Mouse (Mus musculus) neutrophil, adult 5-6 weeks (primary cell): ENCODE measurements around the gene Tsc22d3. TPM values are rescaled to one million over a fixed set of nuclear protein-coding genes. Genes with fewer than 3 reads are reported as not detected.
"Not testable (repeated sequence)": the region's sequence is repeated elsewhere in the genome, so short reads cannot be mapped to it uniquely, and the experiment has no call there.

ENCODE experiments used
- ATAC-seq: fragments of 151-379, 151-347 bp; 2 replicates; pipeline ENCODE4 v1.8.0; 2017; ENCODE audit warnings: mild to moderate bottlenecking, moderate TSS enrichment; ENCODE audit not compliant: insufficient number of reproducible peaks, poor library complexity, low FRiP score, severe bottlenecking; ENCODE audit errors: extremely low read depth
- total RNA-seq: library from RNA; stranded (forward); fragments of 200-1000 nt; gene quantifications from 2 replicates; pipeline ENCODE4 v1.2.3, GENCODE M21; 2017

The Tsc22d3 gene
- total RNA-seq, 1 experiment from 2014 or later, result 1,204 TPM

- no peak for ATAC-seq
Observed at GRCm38 (mm10) chrX:140535487-140535886, 65.0 kb downstream of the Tsc22d3 start.

GRCm38 (mm10) chrX:140534306-140534705 lies 66.2 kb downstream of the Tsc22d3 start:
- ATAC-seq, result no peak

DNA sequence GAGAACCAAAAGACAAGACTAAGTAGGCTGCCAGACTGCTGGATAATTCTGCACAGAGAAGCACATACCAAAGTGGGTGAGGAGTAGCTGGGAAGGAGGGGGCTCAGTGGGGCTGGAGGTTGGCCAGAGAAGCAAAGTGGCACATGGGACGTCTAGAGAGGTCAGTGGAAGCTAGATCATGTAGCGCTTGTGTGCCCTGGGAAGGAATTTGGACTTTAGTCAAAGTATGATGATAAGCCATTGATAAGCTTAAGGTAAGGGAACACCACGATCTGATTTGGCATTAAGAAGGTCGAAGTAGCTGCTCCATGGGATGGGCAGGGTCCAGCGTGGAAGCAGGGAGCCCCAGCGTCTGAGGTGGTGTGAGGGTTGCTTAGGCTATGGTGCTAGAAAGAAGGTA lies 68.1 kb downstream of the Tsc22d3 start:
- ATAC-seq, result no peak

DNA sequence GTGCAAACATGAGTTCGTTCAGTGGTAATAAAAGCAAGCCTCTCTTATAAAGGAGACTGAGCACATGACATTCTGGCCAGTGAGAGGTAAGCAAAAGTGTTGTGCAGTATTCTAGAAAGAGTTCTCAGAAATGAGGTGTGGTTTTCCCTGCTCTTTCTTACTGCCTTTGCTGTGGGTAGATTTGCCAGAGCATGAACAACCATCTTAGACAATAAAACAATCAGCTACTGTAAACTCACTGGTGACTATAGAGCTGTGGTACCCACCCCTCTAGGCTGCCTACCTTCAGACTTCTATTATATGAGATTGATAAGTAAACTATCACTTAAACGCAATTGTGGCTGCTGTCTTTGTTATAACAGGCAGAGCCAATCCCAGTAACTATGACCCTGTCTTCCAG lies 69.1 kb downstream of the Tsc22d3 start:
- ATAC-seq, result no peak

DNA sequence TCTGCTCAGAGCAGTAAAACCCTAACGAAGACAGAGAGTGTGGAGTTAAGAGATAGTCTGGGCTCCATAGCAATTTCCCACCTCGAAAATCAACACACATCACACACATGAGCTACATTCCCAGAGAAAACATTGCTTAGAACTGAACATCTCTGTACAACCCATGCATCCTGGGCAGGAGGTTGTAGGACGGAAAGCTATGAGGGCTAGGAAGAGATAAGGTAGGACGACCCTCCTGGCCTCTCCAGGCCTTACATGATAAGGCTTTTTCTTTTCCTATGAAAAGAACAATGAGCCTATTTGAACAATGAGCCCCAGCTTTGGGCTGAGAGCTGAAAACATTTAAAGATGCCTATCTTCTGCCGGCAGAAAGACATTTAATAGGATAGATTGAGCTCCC lies 69.8 kb downstream of the Tsc22d3 start:
- ATAC-seq, result no peak

DNA sequence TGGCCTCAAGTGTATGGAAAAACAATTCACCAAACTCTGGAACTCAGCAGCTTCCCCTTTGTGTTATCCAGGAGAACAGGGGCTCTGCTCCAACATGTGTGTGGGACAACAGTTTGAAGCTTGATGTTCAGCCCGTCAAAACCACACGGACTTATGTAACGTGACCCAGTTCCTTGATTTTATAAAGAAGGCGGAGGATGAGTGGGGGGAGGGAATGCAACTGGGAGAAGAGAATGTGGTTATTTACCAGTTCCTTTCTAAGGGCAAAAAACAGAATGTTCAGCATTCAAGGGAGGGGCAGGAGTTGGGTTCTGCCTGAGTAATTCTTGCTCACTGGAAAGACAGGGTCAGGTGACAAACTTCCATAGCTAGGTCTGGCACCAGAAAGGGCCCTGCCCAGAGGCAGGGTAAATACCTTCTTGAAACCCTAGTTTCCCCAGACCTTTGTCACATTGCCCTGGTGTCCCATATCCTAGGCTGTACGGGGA lies 71.3 kb downstream of the Tsc22d3 start:
- no peak for ATAC-seq

DNA sequence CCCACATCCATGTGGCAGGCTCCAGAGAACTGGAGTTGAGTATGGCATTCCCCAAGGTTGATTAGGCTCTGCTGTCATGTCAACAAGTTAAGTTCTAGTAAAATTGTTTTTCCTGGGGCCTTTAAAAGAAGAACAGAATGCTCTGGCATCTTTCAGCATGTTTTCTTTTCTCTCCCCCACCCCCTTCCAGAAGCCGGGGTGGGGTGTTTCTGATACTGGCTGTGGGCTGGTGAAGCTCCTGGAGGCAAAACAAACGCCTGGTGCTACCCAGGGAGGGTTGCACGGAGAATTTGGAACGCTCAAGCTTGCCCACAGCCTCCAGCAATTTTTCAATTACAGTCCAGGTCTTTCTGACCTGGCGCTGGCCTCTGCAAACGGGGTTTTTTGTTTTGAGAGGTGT lies 73.2 kb downstream of the Tsc22d3 start:
- no peak for ATAC-seq

GRCm38 (mm10) chrX:140526253-140526618 lies 74.2 kb downstream of the Tsc22d3 start:
- no peak for ATAC-seq

DNA sequence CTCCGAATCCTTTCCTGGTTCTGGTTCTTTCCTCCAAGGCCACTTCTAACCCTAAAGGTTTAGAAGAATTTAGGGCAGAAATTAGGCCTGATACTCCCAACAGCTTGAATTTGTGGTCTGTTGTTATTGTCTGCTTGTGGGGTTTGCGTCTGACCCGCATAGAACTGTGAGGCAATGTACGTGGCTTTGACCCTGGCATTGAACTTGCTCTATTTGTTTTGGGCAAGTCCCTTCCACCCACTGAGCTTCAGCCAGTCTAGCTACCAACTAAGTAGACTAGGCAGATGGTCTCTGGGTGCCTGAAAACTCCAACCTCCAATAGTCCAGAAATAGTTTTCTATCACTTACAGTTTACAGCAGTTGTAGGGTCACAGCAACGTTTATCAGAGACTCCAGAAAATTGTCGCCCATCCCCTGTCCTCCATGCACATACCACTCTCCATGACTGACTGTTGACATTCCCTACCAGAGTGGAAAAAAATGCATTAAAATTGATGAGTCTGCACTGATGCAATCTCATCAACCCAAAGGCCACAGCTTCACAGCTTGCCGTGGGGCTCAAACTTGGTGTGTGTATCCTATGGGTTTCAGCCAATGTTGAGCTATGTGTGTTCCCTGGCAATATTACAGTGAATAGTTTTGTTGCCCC lies 74.7 kb downstream of the Tsc22d3 start:
- ATAC-seq, result no peak

DNA sequence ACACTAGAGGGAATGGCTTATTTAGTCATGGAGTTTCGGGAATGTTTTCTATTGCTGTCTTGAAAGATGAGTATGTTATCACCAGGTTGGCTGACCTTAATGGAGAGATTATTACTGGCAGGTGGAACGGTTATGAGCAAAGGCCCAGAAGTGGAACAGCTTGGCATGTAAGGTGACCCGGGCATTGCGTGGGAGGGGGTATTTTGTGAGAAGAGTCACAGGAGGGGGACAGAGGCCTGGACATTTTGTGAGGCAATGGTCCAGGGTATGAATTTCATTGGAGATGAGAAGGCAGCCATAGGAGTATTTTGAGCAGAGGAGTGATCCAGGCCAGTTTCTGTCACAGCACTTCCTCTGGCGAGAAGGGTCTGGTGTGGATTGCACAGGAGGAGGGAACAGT lies 76.2 kb downstream of the Tsc22d3 start:
- ATAC-seq, result no peak

DNA sequence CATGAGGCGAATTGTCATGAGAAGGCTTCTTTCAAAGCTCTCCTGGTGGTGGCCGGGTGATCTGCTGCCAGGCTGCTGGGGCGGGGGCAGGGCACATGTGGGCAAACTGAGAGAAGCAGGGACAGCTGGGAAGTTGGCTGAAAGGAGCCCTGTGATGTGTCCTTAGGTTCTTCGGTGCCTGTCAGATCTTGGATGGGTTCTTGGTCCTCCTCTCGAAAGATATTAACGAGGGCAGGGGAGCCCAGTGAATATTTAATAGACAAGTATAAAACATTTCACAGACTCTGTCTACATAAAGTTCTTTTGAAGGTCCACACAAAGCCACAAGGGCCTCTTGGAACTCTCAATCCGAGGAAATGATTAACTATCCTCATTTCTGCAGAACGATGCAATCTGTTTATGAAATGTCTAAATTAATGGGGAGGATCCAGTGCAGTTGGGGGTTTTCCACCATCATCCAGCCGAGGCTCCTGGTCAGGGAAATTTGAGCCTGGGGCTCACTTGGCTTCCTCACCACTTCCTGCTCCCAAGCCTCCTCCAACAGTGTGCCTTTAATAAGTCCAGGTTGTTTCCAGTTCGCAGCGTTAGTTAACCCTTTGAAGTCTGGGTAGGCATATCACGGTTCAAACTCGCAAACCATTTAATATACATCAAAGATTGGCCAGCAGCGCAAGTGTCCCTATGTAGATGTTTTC lies 78.2 kb downstream of the Tsc22d3 start:
- ATAC-seq, result no peak

GRCm38 (mm10) chrX:140520146-140521102 lies 80.0 kb downstream of the Tsc22d3 start:
- ATAC-seq, result peak; percentile 99

- no peak for ATAC-seq
Observed at GRCm38 (mm10) chrX:140518351-140518750, 82.1 kb downstream of the Tsc22d3 start.

GRCm38 (mm10) chrX:140513379-140513778 lies 87.1 kb downstream of the Tsc22d3 start:
- no peak for ATAC-seq

DNA sequence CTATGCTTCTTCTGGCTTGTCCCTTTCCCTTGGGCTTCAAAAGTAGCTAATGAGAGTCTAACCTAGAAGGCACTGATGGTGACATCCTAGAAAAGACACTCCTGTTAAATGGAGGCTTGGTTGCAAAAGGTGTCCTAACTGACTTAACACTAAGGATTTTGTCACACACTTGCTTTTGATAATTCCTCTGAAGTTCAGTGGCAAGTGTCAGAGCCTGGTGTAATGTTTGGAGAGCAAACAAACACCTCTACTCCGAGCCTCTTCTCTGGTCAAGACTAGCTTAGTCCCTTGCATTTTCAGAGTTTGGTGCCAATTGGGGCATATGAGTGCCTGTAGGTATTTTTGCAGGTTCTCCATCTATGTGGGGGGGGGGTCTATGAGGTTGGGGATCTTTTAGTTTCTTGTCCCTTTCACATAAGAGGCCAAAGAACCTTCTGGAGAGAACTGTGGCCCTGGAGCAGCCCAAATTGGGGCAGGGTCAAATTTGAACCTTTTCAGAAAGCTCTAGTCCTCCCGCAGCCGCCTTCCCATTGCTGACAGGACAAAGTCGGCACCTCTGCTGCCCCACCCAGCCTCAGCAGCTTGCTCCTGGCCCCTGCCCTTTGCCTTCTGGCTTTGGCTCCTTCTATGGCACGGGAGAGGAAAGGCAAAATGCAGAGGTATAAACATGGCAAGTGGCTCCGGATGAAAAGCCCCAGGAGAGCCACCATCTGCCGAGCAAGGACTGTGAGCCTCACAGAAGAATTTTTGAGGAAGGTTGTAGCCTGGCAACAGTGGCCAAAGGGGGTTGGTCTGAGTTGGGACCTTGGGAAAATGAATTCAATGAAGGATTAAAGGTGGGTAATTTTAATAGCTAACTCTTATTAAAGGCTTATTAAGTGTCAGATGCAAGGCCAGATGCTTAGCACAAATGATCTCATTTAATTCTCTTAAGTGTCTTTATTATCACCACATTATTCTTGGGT lies 88.5 kb downstream of the Tsc22d3 start:
- no peak for ATAC-seq

DNA sequence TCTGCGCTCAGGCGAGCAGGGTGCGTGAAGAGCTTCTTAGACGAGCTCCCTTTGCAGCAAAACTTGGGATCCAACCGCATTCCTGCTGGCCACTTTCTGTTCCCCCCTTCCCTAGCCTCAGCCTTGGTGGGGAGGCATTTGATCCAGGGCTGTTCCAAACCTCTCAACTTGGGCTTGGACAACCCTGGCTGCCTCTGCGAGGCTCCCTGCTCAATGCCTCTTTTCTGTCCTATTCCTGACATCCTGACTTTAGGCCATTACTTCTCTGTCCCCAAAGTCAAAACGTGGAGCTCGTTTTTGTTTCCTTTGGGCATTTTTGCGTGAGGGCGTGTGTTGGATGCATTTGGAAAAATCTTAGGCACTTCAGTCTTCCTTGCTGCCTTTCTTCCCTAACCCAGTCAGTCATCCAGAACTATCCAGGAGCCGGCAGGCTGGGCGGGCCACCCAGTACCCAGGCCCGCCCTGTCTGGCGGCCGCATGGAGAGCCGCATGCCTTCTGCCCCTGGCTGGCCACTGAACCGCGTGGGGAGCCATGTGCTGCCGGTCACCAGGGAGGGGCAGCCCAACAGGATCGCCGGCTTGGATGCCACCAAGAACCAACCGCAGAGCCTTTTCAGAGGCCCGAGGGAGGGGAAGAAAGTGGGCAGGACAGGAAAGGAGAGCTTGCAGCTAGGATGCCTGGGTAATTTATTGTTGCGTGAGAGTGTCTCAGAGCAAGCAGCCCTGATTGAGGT lies 89.6 kb downstream of the Tsc22d3 start:
- ATAC-seq, result no peak

- ATAC-seq, result no peak
Observed at GRCm38 (mm10) chrX:140509817-140510216, 90.6 kb downstream of the Tsc22d3 start.

DNA sequence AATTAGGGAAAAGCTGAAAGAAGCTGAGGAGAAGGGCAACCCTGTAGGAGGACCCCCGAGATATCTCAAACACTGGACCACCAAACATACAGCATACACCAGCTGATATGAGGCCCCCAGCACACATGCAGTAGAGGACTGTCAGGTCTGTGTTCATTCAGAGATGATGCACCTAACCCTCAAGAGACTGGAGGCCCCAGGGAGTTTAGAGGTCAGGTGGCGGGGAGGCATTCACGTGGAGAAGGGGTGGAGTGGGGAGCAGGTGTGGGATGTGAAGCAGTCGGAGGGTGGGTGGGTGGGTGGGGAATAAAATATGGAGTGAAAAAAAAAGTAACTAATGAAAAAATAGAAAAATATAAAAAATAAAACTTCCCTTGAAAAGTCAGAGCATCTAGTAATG lies 91.7 kb downstream of the Tsc22d3 start:
- not testable (repeated sequence) for ATAC-seq
